Mouse (Mus musculus) T-helper 1 cell (primary cell): ENCODE measurements around the gene Atoh7.

ENCODE experiments used
- in situ Hi-C: fragments of 300-600 bp; cut with MboI, MseI; formaldehyde crosslinking; loops from one replicate; pipeline ENCODE4 v1.15.1; 2025; ENCODE audit warnings: high pct_unique_total_duplicates

Gene Atoh7

DNA sequence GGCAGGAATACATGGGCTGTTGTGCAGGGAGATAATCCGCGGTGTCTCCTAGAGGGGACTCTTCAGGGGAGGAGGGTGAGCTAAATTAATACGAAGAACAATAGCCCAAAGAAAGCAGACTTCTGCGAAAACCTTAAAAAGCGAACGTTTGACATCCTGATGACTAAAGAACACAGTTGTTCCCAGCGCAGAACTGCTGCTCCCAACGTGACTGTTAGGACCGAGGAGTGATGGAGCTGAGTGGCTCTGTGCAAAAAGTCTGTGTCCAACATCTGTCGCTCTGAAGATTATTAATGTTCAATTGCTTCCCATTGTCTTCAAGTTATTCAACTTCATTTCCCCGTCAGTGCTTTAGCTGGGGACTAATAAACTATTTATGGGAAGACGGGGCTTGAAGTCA is 1.3 kb upstream of the Atoh7 start:
- in situ Hi-C loops = no loop called here

DNA sequence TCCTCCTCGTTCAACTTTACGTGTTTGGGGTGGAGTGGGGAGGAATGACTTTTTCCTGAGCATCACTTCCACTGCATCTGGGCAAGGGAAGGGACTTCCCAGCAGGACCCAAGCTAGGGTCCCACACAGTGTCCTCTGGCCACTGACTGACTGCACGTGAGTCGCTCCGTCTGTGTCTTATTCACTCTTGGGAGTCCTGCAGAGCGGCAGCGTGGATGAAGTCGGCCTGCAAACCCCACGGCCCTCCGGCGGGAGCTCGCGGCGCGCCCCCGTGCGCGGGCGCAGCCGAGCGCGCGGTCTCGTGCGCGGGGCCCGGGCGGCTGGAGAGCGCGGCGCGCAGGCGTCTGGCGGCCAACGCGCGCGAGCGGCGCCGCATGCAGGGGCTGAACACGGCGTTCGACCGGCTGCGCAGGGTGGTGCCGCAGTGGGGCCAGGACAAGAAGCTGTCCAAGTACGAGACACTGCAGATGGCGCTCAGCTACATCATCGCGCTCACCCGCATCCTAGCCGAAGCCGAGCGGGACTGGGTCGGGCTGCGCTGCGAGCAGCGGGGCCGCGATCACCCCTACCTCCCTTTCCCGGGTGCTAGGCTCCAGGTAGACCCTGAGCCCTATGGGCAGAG is 601 bp downstream of the Atoh7 start:
- in situ Hi-C loops = no loop called here

DNA sequence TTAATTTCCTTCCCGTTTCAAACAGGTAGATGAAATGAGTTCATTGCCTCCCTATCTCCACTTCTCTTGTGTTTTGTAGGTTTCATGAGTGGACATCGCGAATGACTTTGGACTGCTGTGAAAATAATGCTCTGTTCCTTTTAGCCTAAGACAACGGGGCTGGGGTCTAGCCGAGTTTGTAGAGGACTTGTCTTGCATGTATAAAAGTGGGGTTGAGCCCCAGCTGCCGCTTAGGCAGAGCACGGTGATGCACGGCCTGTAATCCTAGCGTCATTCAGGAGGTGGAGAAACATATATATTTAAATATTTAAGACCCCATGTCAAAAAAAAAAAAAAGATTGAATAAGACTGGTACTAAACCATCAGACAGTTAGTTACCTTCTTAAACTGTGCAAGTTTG is 1.2 kb downstream of the Atoh7 start:
- in situ Hi-C loops = no loop called here

DNA sequence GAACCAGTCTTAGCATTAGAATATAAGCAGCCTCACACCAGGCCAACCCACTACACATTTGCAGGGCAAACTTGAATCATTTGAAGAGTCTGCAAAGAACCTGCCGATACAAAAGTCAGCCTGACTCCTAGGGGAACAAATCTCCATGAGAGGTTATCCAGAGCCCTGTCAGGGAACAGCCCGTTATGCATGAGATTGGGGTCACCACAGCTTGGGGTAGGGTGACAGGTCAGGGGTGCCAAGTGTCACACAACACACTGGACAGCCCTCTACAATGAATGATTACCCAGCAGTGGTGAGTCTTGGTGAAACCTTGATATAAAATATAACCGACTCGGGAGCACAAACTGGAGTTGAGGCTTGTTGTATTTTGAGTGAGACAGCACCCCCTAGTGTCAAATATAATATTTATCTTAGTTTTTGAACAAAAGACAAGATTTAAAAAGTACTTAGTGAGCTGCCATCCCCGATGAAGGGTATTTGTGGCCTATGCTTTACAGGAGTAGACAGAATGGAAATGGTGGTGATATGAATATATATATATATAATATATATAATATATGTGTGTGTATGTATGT is 13.7 kb downstream of the Atoh7 start:
- in situ Hi-C loops = no loop called here

DNA sequence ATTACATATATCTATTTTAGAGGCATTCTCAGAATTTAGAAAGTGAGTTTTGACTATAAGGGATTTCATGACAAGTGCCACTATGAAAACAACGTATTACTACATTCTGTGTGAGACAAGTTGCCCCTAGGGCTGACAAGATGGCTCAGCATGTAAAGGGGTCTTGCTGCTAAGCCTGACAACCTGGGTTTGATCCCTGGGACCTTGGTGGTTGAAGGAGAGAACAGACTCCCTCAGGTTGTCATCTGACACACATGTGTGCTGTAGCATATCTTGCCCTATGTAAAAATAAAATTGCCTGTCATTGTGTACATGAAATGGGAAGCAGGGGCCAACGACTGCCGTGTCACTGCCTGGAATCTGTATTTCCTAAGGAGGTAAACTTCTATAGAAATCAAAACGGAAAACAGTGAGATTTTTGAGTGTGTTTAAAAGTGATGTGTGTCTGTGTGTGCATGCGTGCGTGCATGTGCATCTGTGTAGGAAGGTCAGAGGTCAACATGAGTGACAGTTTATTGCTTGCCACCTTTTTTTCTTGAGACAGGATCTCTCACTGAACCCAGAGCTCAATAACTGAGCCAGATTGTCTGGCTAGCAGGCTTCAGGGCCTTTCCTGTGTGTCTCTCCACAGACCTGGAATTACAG is 14.4 kb downstream of the Atoh7 start:
- in situ Hi-C loops = no loop called here

DNA sequence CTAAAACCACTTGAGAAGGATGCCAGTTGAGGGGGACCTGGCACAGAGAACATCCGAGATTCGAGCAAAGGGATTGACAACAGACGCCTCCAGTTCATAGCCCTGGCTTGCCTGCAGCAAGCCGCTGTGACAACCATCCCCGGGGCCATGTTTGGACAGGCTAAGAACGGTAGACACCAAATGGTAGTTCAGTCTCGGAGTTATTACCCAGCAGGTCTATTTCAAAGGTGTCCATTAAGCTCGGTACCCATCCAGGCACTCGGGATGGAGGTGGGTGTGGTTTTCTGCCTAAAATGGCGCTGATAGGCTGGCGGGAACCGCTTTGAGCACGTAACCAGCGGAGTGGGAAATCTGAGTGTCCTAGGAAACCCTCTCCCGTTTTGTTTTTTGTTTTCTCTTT is 16.4 kb downstream of the Atoh7 start:
- in situ Hi-C loops = loop anchor here (5.0 kb wide), 1 partner anchor 594 kb away; no protein-coding TSS in a partner anchor

DNA sequence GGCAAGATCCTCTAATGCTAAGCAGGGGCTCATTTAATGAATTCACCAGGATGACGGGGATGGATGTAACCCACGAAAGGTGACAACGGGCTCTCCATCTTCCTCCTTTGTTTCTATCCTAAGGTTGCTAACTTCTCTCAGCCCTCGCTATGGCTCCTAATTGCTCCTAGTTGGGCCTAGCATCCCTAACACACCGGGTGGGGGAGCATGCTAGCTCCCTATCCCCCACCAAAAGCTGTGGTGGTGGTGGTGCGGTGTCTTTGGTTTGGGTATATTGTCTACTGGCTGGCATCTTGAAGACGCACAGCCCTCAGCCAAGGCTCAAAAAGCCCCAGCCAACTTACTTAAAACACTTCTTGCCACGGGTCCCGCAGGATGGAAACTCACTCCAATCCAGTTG is 16.9 kb downstream of the Atoh7 start:
- in situ Hi-C loops = loop anchor here (5.0 kb wide), 1 partner anchor 594 kb away; no protein-coding TSS in a partner anchor

DNA sequence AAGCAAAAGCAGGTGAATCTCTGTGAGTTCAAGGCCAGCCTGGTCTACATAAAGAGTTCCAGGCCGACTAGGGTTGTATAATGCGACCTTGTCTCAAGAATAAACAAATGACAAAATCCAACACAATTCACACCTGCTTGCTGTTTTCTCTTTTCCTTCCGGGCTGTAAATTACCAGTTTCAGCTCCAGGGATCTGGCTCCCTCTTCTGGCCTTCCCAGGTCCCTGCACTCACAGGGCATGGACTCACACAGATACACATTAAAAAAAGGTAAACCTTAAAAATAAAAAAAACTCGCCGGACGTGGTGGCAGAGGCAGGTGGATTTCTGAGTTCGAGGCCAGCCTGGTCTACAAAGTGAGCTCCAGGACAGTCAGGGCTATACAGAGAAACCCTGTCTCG is 18.1 kb downstream of the Atoh7 start:
- in situ Hi-C loops = loop anchor here (5.0 kb wide), 1 partner anchor 595 kb away; no protein-coding TSS in a partner anchor

DNA sequence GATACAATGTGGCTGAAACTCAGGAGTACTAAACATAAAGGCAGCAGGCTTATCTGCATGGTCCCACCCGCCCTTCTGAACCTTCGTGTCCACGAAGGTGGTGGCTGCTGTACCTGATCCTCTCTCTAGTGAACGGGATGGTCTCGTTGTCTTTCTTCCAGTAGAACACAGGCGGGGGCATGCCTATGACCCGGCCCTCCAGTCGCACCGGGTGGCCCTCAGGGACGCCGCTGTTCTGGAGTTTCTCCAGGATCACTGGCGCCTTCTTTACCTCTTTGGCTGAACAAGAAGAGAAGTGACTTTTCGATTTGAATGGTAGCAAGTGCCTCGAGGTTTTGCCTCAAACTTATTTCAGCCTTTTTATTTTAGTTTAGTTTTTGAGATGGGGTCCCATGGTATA is 20.5 kb downstream of the Atoh7 start:
- in situ Hi-C loops = loop anchor here (5.0 kb wide), 1 partner anchor 598 kb away; no protein-coding TSS in a partner anchor

DNA sequence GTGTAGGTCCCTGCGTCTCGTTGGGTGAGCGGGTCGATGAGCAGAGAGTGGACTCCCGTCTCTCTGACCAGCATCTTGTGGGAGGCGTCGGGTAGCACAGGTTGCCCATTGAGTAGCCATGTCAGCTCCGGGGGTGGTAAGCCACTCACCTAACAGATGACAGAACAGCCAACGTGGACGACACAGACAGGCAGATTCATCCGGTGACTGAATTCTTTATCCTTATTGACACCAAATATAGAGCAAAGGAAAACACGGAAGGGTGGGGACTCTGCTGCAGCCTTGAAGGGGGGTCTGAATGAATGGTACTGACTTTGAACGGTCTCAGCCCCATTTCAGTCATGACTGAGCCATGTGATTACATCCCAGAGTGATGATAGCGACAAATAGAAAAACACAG is 22.5 kb downstream of the Atoh7 start:
- in situ Hi-C loops = no loop called here

DNA sequence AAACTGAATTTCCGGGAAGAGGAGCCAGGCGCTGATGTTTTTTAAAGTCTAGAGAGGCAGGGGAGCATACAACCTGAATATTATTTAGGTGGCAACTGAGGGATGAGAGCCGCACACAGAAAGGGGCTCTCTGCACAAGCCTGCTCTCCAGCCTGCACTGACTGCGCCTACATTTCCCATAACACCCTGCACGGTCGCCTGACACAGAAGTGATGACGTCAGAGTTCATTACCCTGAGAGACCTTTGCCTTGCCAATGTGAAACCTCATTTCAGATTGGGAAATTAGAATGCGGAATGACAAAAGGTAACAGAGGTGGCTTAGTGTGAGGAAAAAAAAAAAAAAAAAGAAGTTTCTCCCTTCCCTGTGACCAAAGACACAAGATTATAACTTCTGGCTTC is 23.1 kb downstream of the Atoh7 start:
- in situ Hi-C loops = no loop called here

DNA sequence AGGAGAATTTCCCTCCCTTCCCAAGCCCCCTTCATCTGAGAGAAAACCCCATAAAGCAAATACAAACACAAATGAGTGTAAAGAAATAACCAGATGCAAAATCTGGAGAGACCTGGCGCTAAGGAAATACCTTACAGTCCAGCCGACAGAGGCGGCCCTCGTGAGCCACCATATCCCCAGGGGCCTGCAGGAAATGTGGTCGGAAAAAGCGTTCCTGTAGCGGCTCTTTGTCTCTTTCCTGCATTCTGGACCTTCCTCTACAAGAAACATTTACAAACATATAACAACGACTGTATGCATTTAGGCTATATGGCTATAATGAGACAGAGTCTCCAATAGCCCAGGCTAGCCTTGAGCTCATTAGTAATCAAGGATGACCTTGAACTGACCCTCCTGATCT is 23.7 kb downstream of the Atoh7 start:
- in situ Hi-C loops = no loop called here

DNA sequence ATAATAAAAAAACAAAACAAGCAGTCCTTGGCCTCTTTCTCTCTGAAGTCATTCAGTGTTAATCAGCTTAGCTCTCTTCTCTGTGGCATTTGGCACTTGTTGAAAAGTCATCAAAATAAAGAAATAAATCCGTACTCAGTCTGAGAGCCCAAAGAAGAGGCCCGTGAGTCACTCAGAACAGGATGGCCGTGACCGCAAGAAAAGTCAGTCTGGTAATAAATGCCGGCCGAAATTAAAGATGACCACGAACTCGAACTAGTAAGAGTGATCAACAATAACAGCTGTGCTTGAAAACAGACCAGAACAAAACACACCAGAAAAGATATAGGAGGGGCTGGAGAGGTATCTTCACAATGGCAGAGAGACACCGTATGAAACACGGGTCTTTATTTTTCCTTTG is 24.6 kb downstream of the Atoh7 start:
- in situ Hi-C loops = no loop called here

DNA sequence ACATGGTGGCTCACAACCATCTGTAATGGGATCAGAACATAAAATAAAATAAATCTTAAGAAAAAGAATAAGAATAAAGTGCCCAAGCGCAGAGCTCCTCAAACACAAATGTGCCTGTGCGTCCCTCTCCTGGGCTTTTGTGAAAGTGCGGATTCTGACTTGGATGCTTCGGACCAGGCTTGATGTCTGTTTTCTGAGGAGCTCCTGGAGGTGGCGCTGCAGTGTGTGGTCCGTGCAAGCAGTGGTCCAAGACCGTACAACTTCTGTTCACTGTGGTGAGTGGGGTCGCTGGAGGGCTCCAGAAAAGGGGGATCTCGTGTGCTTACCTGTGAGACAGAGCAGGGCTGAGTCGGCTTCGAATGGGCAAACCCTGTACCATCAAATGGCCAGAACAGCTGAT is 25.9 kb downstream of the Atoh7 start:
- in situ Hi-C loops = no loop called here

DNA sequence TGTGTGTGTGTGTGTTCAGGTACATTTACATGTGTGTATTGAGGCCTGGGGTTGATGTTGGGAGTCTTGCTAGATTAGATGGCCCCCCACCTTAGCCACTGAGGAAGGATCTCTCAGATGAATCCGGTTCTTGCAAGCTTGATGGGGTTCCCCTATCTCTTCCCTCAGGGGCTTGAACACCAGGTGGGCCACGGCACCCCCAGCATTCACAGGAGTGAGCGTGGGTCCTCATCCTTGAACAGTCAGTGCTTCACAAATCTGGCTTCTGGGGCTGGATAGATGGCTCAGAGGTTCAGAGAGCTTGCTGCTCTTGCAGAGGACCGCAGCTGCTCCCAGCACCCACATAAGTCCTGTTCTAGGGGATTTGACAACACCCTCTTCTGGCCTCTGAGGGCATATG is 26.7 kb downstream of the Atoh7 start:
- in situ Hi-C loops = no loop called here

DNA sequence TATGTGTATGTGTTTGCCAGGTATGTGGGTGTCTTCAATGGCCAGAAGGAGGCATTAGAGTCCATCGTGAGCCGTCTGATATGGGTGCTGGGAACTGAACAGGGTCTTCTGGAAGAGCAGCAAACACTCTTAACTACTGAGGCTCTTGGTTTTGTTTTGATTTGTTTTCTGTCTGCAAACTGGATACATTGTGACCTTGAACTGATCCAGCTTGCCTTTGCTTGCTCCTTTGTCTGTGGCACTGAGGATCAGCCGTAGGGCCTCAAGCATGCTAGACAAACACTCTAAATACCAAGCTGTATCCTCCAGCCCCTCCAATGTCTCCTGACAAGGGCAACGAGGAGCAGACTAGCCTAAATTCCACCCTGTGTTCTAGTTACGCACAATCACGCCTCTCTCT is 27.7 kb downstream of the Atoh7 start:
- in situ Hi-C loops = no loop called here

DNA sequence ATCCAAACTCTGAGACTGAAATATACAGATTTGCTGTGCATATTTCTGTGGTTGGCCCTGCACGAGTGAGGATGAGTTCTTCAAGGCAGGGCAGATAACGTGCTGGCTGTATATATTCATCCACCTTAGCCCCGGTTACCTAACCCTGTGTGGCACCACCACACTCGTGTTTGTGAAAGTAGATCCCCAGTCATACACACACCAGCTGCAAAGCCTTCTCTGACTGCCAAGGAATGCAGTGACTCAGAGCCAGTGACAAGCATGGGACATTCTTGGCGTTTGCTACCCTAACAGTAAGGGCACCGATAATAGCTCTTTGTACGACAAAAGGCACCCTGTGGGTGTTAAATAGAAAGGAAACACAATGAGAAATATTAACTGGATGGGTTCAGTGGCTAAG is 28.8 kb downstream of the Atoh7 start:
- in situ Hi-C loops = no loop called here

DNA sequence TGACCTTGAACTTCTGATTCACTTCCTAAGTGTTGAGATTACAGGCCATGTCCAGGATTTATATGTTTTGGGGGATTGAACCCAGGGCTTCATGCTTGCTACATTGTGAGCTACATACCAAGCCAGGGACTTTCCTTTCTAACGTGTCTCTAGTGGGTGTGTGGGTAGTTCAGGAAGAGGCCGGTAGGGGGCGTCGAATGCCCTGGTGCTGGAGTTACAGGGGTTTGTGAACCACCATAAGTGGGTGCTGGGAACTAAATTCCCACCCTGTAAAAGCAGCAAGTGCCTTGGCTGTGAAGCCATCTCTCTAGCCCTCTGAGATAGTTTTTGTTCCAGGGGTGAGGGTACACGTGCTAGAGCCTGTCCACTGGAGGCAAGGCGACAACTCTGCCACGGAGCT is 31.0 kb downstream of the Atoh7 start:
- in situ Hi-C loops = loop anchor here (5.0 kb wide), 1 partner anchor 68 kb away; the partner anchor contains the start of gene Pbld1

DNA sequence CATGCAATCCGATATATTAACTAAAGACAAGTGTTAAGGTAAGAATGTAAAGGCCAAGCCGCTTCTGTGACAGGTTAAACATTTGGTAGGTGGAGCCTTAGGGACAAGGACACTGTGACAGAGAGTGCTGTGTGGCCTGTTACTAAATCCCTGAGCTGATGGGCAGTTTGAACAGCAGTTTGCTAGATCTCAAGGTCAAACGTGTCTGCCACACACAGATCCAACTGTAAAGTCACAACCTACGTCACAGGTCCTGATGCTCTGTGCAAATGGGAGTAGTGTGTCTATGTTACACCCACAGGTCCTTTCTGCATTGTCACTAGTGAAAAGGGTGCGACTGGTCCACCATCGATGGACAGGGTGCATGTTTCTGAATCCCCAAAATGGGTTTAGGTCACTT is 32.9 kb downstream of the Atoh7 start:
- in situ Hi-C loops = loop anchor here (5.0 kb wide), 1 partner anchor 70 kb away; the partner anchor contains the start of gene Pbld1

DNA sequence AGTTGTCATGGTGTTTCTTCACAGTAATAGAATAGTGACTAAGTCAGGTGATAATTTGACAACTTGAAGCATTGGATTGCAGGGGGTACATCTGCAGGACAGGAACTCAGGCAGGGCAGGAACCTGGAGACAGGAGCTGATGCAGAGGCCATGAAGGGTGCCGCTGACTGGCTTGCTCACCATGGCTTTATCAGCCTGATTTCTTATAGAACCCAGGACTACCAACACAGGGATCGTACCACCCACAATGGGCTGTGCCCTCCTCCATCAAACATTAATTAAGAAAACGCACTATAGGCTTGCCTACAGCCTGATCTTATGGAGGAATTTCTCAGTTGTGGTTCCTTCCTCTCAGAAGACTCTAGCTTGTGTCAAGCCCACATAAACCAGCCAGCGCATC is 33.9 kb downstream of the Atoh7 start:
- in situ Hi-C loops = loop anchor here (5.0 kb wide), 1 partner anchor 71 kb away; the partner anchor contains the start of gene Pbld1

DNA sequence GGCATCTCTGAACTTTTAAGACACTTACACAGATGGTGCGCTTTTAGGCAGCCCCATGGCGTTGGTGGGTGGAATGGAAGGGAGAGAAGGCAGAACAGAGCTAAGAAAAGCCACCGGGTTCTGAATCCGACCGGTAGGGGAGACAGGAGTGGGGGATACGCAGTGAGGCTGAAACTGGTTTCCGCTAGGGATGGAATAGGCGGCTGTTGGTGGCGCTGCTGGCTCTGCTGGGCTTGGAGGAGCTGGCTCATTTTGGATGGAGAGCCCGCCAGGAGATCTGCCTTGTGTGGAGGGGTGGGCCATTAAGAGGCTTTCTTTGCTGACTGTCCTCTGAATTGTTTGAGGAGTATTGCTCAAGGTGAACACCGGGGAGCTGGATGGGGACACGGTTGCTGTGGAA is 36.2 kb downstream of the Atoh7 start:
- in situ Hi-C loops = no loop called here

DNA sequence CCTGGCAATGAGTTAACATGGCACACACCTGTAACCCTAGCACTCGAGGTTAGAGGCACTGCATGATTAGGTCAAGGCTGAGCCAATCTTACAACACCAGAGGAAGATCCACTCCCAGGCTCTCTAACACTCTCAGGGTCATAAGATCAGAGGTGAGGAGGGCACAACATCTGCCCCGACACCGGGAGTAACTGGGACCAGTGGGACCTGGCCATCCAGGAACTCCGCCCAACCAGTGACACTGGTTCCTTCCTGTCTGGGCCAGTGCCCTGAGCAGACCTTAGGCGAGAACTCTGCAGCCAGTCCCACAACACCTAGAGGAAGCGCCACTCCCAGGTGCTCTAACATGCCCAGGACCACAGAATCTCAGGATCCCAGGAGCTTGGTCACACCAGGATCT is 37.0 kb downstream of the Atoh7 start:
- in situ Hi-C loops = no loop called here

DNA sequence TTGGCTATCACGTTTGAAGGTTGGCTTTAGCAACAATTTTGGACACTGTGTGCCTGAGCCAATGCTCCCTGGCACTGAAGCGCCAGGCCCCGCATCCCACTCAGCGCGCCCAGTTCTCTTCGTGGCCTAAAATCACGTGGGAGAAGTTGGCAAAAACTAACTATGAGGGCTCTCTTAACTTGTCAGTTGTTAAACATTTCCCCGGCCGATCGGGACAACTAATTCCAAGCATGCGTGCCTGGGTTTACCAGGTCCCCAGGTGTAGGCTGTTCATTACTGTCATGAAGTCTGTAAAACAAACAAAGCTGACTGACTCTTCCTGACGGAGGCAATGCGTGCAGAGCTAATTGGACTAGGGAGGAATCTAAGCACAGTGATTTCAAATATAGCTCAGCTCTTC is 43.2 kb downstream of the Atoh7 start:
- in situ Hi-C loops = no loop called here
